Mouse (Mus musculus): ENCODE results near the gene Tnfsf12.
"Not testable (repeated sequence)": the region's sequence is repeated elsewhere in the genome, so short reads cannot be mapped to it uniquely, and the experiment has no call there.

Gene Tnfsf12

DNA sequence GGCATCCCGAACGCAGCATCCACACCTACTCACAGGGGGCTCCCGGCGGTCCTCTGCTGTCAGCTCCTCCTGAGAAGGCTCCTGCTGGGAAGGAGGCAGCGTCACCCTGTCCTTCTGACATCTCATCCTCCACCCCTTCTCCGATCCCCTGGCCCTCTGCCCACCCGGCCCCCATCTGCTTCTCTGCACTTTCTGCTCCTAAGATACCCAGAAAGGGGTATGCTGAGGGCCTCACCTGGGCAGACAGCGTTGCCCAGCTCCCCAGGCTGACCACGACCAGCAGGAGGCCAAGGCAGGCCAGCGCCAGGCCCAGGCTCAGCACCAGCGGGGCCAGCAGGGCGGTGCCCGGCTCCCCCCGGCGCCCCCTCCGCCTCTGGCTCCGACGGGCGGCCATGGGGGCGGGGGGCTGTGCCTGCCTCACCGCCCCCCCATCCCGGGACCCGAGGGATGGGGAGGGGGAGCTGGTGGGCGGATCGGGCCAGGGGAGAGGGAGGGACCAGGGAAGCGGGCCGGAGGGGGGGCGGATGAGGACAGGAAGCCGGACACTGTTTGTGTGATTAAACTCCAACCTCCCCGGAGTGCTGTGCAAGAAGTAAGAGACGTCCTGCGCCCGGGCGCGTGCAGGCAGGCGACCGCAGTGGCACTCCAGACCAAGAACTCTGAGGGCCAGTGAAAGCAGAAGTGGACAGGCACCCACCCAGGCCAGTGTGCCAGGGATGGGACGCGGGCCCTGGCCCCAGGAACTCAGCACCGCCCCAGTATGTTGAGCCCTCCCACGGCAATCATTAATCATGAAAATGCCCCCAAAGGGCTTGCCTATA, at the start of gene Tnfsf12, which contains the start of gene Tnfsfm13:
TSS of gene Tnfsf12 (minus strand) at position 489 of the 821 bp plus-strand sequence.
TSS of gene Tnfsfm13 (minus strand) at position 738 of the 821 bp plus-strand sequence.
- DNase-seq (ENCODE audit: low spot score): no peak

DNA sequence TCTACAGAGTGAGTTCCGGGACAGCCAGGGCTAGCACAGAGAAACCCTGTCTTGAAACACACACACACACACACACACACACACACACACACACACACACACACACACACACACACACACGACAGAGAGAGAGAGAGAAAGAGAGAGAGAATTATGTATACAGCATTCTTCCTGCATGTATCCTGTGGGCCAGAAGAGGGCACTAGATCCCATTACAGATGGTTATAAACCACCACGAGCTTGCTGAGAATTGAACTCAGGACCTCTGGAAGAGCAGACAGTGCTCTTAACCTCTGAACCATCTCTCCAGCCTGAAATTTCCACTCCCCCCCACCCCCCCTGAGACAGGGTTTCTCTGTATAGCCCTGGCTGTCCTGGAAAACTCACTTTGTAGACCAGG, 35.8 kb upstream of the Tnfsf12 start:
- DNase-seq (ENCODE audit: low spot score): not testable (repeated sequence)

DNA sequence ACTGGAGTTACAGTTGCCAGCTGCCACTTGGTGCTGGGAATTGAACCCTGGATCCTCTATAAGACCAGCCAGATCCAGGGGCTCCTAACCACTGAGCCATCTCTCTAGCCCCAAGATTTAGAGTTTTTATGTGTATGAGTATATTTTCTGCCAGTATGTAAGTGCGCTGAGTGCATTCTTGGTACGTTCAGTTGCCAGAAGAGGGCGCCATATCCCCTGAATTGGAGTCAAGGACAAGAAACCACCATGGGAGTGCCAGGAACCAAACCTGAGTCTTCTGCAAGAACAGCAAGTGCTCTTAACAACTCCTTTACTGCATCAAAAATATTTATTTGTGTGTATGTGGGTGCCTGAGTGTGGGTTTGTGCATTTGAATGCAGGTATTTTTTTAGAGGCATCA, 33.4 kb upstream of the Tnfsf12 start:
- no peak for DNase-seq (ENCODE audit: low spot score)

DNA sequence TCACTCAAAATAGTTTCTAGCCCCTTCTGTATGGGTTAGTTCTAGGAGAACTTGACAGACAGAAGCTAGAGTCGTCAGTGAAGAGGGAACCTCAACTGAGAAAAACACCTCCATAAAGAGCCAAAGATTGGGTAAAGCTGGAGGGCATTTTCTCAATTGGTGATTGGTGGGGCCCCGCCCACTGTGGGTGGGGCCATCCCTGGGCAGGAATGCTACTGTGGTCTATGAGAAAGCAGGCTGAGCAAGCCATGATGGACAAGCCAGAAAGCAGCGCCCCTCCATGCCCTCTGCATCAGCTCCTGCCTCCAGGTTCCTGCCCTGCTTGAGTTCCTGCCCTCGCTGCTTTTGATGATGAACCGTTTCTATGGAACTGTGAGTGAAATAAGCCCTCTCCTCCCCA, 30.3 kb upstream of the Tnfsf12 start:
- no peak for DNase-seq (ENCODE audit: low spot score)

DNA sequence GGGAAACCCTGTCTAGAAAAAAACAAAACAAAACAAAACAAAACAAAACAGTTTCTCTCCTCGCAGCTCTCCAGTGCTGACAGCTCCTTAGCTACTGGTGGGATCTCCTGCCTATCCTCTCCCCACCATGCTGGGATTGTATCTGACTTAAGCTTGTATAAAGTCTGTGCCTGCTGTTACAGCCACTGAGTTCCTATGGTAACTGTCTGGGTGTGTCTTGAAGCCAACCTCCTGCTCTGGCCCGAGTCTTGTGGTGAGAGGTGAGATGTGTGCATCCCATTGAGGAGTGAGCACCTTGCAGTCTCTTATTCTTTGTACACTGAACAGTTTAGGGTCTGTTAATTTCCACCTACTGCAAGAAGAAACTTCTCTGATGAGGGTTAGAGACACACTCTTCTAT, 27.4 kb upstream of the Tnfsf12 start:
- DNase-seq (ENCODE audit: low spot score): no peak

DNA sequence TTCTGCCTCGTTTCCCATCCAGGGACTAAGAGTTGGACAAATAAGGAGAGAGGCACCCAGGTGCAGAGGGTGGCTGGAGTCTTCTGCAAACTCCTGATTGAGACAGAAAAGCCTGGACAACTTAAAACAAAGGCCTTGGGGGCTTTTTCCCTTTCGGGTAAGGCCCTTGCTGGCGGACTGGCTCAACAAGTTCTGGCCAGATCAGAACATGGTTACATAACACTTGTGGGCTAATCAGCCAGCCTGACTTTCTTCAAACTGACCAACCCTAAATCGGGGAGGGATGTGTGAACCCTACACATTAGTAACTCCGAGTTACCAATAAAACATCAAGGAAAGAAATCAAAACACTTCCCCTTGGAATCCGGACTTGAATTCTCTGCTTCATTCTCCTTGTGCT, 25.2 kb upstream of the Tnfsf12 start:
- no peak for DNase-seq (ENCODE audit: low spot score)

DNA sequence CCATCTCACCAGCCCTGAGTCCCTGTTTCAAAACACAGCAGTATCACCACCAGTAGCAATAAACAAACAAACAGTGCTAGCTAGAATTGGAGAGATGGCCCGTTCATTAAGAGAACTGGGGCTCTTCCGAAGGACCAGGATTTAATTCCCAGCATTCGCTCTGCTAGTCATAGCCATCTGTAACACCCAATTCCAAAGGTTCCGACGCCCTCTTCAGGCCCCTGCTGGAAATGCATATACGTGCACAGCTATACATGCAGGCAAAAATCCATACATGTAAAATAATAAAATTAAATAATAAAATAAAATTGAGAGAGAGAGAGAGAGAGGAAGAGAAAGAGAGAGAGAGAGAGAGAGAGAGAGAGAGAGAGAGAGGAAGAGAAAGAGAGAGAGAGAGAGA, 23.8 kb upstream of the Tnfsf12 start:
- no peak for DNase-seq (ENCODE audit: low spot score)

DNA sequence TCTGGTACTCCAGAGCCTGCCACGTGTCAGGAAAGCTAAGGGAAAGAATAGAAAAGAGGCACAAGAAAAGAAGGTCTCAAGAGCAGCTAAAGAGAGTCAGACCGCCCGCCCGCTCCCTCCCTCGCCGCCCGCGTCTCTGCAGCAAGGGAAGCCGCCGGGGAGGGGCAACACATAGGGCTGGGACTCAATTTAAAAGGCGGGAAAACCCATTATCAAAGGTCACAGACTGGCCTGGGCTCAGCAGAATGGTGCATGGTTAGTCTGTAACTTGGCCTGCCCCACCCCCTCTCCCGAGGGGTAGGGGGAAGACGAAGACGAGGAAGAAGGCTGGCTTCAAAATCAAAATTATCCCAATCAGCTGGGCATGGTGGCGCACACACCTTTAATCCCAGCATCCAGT, 23.0 kb upstream of the Tnfsf12 start:
- no peak for DNase-seq (ENCODE audit: low spot score)

DNA sequence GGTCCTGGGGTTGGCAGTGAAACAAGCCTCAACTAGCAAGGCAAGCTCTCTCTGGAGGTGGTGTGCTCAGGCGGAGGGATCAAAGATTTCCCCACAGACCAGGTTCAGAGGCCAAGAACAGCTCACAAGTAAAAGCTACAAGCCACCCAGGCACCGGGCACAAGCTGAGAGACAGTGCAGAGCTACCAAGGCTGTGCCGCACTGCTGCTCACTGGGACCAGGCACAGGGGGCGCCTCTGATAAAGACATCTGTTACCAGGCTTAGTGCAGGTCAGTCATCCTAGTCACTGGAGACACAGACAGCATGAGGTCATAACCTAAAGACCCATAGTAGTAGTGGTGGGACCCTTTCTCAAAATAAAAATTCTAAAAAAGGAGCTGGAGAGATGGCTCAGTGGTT, 21.3 kb upstream of the Tnfsf12 start:
- no peak for DNase-seq (ENCODE audit: low spot score)

DNA sequence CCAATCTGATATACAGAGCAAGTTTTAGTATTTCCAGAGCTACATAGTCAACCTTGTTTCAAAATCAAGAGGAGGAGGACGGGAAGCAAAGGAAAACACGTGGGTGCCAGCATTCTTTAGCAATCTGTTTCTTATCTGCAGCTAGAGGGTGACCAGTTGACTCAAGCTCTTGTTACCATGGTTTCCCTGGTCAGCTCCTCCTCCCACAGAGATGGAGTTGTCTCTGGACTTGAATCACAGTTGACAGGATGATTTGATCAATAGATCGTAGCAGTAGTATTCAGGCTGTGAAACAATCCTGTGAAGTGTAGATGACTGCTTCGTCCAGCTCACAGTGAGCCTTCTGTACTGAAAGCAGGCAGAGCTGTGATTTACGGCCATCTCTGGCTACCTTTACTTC, 20.3 kb upstream of the Tnfsf12 start:
- no peak for DNase-seq (ENCODE audit: low spot score)

DNA sequence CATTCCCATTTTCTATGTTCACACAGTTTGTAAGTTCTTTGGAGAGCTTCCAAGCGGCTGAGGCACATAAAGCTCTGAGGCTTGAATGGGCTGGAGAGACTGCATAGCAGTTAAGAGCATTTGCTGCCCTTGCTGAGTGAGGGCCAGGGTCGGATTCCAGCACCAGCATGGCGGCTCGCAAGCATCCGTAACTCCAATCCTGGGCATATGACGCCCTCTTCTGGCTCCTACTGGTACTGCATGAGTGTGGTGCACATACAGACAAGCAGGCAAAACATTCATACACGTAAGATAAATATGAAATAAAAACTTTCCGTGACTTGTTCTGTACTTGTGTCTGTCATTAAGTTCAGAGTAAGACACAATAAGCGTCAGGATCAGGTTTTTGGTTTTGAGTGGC, 19.8 kb upstream of the Tnfsf12 start:
- no peak for DNase-seq (ENCODE audit: low spot score)

DNA sequence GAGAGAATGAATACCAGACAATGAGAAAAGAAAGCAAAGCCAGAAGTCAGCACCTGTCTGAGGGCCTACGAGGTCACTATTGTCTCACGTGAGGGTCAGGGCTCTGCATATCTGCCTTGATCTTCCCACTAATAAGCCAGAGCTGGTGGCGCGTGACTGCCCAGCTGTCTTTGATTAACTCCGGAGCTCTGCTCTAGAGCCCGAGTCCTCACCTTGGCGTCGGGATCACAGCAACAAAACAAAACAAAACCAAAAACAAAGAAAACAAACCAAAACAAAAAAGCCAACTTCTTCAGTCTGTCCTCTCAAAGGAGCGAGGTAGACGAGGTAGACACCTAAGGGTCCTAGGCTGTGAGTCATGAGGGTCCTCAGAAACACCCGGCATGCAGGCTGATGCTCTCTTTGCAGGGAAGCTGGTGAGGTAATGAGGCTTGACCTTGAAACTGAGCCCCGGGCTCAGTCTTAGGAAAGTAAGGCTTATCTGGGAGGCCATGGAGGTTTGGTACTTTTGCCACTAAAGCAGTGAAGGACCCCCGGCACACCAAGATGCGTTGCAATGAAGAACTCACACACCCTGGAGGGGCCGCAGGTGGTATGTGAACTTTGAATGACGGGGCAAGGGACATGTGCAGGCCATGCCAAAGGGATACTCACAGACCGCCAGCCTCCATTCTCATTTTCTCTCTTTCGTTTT, 19.1 kb upstream of the Tnfsf12 start:
- DNase-seq (ENCODE audit: low spot score): no peak

DNA sequence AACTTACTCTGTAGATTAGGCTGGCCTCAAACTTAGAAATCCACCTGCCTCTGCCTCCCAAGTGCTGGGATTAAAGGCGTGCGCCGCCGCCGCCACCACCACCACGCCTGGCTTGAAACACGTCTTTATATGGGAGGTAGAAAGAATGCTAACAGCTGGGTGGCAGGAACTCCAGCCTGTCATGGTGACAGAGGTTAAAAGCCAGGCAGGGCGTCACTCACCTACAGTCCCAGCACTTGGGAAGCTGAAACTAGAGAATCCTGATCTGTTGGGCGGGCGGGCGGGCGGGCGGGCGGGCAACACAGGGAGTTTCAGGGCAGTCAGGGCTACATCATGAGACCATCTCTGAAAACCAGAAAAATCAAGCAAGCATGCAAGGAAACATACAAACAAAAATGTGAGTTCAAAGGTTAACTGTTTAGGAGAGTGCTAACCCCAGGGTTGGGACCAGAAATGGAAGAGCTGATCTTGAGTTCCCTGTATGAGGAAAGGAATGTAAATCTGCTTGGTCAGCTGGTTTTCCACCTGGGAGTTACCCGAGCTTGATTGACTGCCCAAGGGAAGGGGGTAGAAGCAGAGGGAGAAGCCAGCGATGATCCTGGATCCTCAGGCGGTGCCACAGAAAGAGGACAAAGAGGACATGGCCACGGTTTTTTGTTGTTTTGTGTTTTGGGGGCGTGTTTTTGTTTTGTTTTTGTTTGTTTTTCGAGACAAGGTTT, 17.5 kb upstream of the Tnfsf12 start:
- no peak for DNase-seq (ENCODE audit: low spot score)

DNA sequence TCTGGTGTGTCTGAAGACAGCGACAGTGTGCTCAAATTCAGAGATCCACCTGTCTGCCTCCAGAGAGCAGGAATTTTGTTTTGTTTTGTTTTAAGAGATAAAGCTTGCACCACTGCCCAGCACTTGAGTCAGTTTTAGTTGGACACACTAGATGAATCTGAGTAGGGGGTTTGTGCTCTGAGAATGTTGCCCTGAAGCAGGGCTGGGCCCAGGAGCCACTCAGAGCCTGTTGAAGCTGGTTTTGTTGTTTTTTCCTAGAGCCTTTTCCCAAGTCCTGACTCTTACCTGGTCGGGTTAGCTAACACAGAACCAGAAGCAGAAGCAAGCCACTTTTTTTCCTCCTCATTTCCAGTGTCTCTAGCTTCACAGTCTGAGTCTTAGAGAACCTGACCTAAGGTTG, 15.4 kb upstream of the Tnfsf12 start:
- DNase-seq (ENCODE audit: low spot score): no peak

DNA sequence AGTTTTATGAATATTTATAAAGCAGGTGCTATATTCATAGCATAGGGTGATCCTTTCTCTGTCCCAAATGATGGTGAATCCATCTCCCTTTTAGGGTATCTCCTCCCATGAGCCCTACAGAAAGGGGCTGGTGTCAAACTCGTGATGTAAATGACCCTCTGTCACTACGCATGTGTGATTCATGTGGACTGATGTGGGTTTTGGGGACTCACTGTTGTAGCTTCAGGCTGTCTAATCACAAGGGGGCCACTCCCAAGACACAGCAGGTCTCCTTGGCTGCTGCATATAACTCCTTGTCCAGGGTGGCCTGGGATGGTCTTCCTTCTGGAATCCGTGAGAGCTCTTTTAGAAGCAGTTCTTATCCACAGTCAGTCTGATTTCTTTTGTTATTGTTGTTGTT, 14.8 kb upstream of the Tnfsf12 start:
- no peak for DNase-seq (ENCODE audit: low spot score)

DNA sequence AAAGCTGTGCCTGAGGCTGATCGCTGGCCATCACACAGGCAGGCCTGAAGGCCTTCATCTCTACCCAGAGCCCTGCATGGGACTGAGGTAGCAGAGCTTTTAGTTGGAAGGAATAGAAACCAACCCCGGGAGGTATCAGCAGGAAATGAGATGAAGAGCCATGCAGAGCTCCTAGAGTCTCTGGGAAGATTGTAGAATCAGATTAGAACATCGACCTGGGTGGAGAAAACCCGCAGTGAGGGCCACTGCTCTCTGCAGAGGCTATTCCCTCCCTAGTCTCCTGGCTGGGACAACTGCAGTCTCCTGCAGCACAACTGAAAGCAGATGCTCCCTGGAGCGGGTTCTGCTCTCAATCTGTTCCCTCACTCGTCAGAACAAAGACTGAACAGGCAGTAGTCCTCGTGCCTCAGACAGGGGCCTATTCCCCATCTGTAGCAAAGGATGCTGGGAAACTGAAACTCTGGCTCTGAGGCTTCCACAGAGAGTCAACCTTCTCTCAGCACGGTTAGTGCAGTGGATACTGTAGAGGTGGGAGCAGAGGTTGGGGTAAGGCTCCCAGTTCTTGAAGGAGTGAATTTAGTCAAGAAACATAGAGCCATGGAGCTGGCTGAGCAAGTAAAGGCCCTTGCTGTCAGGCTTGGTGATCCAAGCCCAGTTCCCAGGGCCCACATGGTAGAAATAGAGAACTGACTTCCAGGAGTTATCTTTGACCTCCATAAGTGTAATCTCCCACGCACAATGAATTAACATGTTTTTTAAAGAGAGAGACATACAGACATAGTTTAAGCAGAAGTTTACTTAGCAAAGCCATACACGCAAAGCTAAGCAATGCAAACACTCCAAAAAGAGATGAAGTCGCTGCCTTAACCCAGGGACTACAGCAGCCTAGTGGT, 14.2 kb upstream of the Tnfsf12 start:
- no peak for DNase-seq (ENCODE audit: low spot score)

DNA sequence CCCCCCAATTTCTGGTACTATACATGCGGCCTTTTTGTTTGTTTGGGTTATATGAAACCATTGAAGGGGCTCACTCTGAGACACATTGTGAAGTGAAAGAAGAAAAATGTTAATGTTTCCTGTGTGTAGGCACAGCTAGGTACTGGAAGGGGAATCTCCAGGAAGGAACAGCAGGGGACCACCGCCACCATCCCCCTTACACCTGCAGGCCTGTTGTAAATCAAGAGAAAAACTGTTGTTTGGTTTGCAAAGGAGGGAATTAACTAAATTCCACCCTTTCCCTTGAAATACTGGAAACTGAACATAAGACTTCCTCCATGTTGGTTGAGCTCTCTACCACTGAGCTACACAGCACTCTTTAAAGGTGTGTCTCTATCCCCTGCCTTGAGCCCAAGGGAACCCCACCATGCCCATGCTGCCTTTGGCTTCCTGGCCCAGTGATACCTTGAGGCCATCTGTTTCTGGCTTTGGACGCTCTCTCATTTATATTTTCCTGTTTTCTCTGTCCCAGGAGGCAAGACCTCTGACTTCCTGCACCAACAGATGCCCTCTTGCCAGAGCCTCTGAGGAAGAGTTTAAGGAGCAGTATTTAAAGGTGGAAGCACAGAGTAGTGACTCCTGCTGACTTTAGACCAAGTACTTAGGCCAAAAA, 13.1 kb upstream of the Tnfsf12 start:
- no peak for DNase-seq (ENCODE audit: low spot score)

DNA sequence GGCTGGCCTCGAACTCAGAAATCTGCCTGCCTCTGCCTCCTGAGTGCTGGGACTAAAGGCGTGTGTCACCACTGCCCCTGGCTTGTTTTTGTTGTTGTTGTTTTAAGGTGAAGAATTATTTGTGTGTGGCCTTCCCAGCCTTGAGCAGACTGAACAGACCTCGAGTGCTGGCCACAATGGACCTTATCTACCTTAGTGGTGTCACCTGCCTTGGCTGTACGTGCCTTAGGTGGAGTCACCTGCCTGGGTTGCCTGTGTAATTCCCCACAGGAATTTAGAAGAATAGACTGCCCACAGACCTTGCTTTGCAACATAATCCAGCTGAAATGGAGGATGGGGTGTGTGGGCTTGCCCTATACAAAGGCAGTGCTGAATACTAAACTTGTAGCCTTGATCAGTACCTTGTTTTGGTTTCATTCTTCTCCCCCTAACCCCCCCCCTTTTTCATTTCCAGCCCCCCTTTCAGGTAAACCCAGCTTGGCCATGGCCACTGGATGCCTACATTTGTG, 12.3 kb upstream of the Tnfsf12 start:
- DNase-seq (ENCODE audit: low spot score): no peak

DNA sequence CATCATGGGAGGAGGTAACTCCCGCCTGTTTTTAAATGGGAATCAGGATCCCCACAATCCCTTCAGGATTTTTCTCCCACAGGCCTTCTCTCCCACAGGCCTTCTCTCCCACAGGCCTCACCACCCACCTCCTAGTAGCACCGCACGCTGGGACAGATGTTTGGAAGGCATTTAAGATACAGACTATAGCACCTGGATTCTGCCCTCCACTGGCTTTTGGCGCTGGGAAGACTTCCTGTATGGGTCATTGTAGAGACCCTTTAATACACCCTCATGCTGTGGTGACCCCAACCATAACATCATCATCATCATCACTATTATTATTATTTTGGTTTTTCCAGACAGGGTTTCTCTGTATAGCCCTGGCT, 11.8 kb upstream of the Tnfsf12 start:
- DNase-seq (ENCODE audit: low spot score): no peak

DNA sequence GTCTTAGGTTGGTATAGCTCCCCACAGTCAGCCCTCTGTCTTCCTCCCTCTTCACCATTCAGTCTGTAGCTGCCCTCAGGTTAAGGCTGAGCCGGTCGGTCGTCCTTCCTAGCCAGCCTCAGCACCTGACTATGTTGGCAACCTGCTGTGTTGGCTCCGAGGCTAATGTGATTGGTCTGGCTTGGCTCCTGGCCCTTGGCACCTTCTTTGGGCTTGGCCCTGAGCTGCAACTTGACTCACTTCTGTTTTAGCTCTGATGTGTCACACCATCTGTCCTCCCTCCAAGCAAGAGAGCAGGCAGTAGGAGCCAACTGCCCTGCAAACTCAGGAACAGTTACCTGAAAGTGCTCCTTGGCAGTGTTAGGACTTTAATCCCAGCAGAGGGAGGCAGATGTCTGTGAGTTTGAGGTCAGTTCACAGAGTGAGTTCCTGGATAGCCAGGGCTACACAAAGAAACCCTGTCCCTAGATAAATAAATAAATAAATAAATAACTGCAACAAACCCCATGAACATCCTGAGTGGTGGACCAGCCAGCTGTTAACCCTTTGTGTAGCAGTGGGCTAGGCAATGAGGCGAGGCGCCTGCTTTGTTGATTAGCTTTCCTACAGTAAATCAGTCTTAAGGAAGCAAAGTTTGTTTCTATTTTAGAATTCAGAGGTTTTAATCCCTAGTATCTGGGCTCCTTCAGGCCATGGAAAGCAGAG, 11.3 kb upstream of the Tnfsf12 start:
- DNase-seq (ENCODE audit: low spot score): no peak

DNA sequence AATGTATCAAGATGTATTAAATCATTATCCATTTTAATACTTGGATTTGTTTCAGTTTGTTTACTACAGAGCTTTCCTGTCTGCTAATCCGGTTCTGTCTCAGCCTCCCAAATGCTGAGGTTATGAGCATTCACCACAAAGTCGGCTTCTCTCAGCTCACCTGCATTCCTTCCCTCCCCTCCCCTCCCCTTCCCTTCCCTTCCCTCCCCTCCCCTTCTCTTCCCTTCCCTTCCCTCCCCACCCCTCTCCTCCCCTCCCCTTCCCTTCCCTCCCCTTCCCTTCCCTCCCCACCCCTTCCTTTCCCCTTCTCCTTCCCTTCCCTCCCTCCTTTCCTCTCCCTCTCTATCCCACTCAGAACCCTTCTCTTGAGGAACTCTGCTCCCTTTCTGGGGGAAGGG, 9.0 kb upstream of the Tnfsf12 start:
- DNase-seq (ENCODE audit: low spot score): no peak

All from layer of hippocampus, adult 9-10 months (tissue).